Mouse (Mus musculus) lung, postnatal 4 days (tissue): ENCODE data around the gene Sh2d6.
"Not testable (repeated sequence)": the region's sequence is repeated elsewhere in the genome, so short reads cannot be mapped to it uniquely, and the experiment has no call there.

Experiments
- DNase-seq, 2 experiments: peaks; one replicate each; pipeline ENCODE4 v3.0.0; 2021

Gene Sh2d6

GRCm38 (mm10) chr6:72534035-72534809 is 12.7 kb upstream of the Sh2d6 start:
- DNase-seq, result peak; percentile 77 to 79

GRCm38 (mm10) chr6:72533555-72533954 is 12.0 kb upstream of the Sh2d6 start:
- not testable (repeated sequence) for DNase-seq

GRCm38 (mm10) chr6:72532580-72532979 is 11.1 kb upstream of the Sh2d6 start:
- DNase-seq, result no peak

GRCm38 (mm10) chr6:72528410-72529151 is 7.1 kb upstream of the Sh2d6 start:
- no peak for DNase-seq

- no peak for DNase-seq
Observed at GRCm38 (mm10) chr6:72527070-72527469, 5.6 kb upstream of the Sh2d6 start.

GRCm38 (mm10) chr6:72524160-72524559 is 2.7 kb upstream of the Sh2d6 start:
- DNase-seq, result no peak

- no peak for DNase-seq
Observed at GRCm38 (mm10) chr6:72523222-72523621, 1.7 kb upstream of the Sh2d6 start.

GRCm38 (mm10) chr6:72522288-72522687 is 781 bp upstream of the Sh2d6 start:
- DNase-seq, result no peak

GRCm38 (mm10) chr6:72520904-72521303 is 603 bp downstream of the Sh2d6 start:
- no peak for DNase-seq

GRCm38 (mm10) chr6:72519892-72520663 is 1.4 kb downstream of the Sh2d6 start:
- peak; percentile 28 to 42 for DNase-seq

- no peak for DNase-seq
Observed at GRCm38 (mm10) chr6:72519303-72519702, 2.2 kb downstream of the Sh2d6 start.

- DNase-seq, result no peak
Observed at GRCm38 (mm10) chr6:72518842-72519241, 2.7 kb downstream of the Sh2d6 start.

GRCm38 (mm10) chr6:72515644-72516043 is 5.9 kb downstream of the Sh2d6 start:
- DNase-seq, result no peak

- no peak for DNase-seq
Observed at GRCm38 (mm10) chr6:72513071-72513440, 8.5 kb downstream of the Sh2d6 start.

- DNase-seq, result peak; percentile 89 to 93
Observed at GRCm38 (mm10) chr6:72512386-72513070, 9.0 kb downstream of the Sh2d6 start.

- DNase-seq, result no peak
Observed at GRCm38 (mm10) chr6:72510686-72511421, 10.7 kb downstream of the Sh2d6 start.

- no peak for DNase-seq
Observed at GRCm38 (mm10) chr6:72509872-72510435, 11.6 kb downstream of the Sh2d6 start.

- DNase-seq, result no peak
Observed at GRCm38 (mm10) chr6:72508596-72508995, 12.9 kb downstream of the Sh2d6 start.

- DNase-seq, result no peak
Observed at GRCm38 (mm10) chr6:72506104-72506503, 15.4 kb downstream of the Sh2d6 start.

- peak in 1 of 2 experiments; percentile 66 for DNase-seq
Observed at GRCm38 (mm10) chr6:72503939-72504338, 17.6 kb downstream of the Sh2d6 start.

- DNase-seq, result no peak
Observed at GRCm38 (mm10) chr6:72503309-72503708, 18.2 kb downstream of the Sh2d6 start.

GRCm38 (mm10) chr6:72498950-72499349 is 22.6 kb downstream of the Sh2d6 start:
- no peak for DNase-seq
